Mouse (Mus musculus) liver, postnatal 0 days (tissue): ENCODE results near the gene Ptpn1.

Experiments used
- CTCF ChIP-seq: sonication (generic); IDR thresholded peaks from 2 replicates; pipeline ENCODE4 v1.5.1; 2016; ENCODE audit warnings: antibody characterized with exemption, low read depth
- EP300 ChIP-seq: IDR thresholded peaks from 2 replicates; pipeline ENCODE4 v1.6.1; 2016; ENCODE audit warnings: antibody characterized with exemption, low read depth, mild to moderate bottlenecking

DNA sequence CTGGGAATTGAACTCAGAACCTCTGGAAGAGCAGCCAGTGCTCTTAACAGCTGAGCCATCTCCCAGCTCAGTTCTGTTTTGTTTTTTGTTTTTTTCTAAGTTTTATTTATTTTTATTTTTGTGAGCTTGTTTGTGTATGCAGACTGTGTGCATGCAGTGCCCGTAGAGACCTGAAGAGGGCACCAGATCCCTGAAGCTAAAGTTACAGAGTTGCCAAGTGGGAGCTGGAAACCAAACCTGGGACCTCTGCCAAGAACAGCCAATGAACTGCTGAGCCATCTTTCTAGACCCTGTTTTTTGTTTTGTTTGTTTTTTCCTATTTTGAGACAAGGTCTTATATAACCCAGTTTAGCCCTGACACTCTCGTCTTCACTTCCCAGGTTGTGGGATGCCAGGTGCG is 96.5 kb downstream of the Ptpn1 start:
- TF ChIP-seq CTCF (peak; percentile 27), EP300 (no peak)
